Mouse (Mus musculus): ENCODE results near the gene Prrxl1.
A peak's percentile ranks its signal among the peaks of the same experiment; 100 is the strongest.

Gene Prrxl1

GRCm38 (mm10) chr14:32628584-32628983 lies 29.4 kb downstream of the Prrxl1 start:
- peak; percentile 36 for DNase-seq

- DNase-seq, result no peak
Observed at GRCm38 (mm10) chr14:32632908-32633600, 33.8 kb downstream of the Prrxl1 start.

DNA sequence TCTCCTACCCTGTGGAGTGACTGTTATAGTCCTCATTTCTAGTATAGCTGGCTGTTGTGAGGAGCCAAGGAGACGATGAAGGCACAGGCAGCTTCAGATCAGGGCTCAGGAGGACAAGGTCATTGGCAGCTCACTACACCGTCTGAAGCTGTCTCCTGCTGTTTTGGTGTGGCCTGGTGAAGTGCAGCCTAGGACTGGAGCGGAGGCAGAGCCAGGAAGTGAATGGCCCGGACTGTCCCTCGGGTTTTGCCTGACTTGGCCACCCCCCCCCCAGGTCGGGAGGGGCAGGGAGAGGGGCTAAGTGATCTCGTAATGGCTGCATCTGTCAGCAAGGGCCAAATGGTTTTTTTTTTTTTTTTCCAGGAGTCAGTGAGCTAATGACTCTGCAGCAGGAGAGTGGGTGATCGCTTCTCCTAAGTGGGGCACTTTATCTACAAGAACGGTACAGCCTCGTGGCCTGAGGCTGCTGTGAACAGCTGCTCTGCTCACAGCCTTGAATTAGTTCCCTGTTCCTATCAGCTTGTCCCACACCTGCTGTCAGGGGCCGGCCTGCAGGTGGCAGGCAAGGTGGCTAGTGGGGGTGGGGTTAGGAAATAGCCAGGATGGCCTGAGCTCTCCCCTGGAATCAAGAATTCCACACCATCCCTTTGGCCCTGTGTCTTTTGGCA lies 34.9 kb downstream of the Prrxl1 start:
- DNase-seq, result peak; percentile 33

GRCm38 (mm10) chr14:32638485-32638884 lies 39.3 kb downstream of the Prrxl1 start:
- DNase-seq, result no peak

DNA sequence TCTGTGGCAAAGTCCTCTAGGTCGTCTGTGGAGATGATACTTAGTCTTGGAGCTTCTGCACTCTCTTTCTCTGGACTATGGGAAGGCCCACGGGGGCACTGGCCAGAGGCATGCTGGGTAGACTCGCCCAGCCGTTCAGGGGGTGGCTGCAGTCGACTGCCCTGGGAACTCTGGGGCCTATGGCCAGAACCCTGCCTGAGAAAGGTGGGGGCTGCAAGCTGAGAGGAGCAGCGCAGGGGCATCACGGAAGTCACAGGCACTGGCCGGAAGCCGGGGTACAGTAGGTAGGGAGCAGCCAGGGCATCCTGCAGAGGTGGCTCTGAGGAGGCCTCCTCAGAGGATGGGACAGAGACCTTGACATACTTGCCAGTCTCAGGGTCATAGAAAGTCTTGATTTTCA lies 60.6 kb downstream of the Prrxl1 start:
- no peak for DNase-seq

- no peak for DNase-seq
Observed at GRCm38 (mm10) chr14:32663099-32663498, 63.9 kb downstream of the Prrxl1 start.

GRCm38 (mm10) chr14:32673178-32673577 lies 74.0 kb downstream of the Prrxl1 start:
- DNase-seq, result no peak

GRCm38 (mm10) chr14:32678565-32678964 lies 79.4 kb downstream of the Prrxl1 start:
- DNase-seq, result no peak

GRCm38 (mm10) chr14:32681603-32682002 lies 82.4 kb downstream of the Prrxl1 start:
- DNase-seq, result no peak

GRCm38 (mm10) chr14:32682536-32682935 lies 83.3 kb downstream of the Prrxl1 start:
- no peak for DNase-seq

- peak; percentile 43 for DNase-seq
Observed at GRCm38 (mm10) chr14:32683251-32683838, 84.1 kb downstream of the Prrxl1 start.

DNA sequence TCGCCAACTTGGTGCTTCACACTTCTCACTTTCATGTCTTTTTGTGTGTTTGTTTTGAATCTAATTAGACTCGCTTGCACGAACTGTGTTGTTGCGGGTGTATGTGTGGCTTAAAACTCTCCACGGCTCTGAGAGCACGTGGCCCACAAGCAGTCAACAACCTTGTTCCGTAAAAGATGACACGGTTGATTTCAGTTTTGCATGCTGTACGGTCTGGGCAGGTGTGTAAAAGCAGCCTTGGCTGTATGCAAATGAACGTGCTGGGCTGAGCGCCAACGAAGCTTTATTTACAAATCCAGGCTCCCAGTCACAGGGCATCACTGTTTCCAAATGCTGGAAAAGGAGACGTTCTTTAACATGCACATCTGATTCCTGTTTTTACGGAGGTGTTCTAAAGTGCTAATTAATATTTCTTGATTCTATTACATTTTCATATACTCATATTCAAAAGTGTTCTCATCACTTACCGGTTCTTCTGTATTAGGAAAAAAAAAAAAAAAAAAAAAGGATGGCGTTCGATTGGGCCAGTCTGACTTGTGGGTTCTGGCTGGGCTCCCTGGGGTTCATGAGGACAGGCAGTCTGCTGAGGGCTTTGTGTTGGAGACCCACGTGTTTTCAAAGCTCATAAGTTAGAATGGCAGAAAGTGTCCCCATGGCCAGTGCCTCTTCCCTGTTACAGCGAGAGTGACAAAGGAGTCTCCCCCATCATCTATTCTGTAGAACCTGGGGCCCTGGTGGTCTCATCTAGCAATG lies 85.0 kb downstream of the Prrxl1 start:
- DNase-seq, result no peak

DNA sequence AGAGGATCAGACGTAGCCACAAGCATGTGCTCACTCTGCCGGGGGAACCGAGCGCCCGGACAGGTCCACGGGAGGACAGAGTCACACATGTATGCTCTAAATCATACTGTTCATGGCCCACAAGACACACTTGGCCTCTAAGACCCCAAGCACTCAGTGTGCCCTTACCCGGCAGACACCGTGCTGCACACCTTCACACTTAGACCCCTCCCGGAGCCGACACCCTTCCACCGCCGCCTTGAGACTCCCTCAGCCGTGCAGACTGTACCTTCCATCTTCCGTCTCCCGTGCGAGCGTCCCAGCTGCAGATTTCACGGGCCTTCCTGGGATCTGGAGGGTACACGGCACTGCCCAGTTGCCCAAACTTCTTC lies 85.5 kb downstream of the Prrxl1 start:
- no peak for DNase-seq

DNA sequence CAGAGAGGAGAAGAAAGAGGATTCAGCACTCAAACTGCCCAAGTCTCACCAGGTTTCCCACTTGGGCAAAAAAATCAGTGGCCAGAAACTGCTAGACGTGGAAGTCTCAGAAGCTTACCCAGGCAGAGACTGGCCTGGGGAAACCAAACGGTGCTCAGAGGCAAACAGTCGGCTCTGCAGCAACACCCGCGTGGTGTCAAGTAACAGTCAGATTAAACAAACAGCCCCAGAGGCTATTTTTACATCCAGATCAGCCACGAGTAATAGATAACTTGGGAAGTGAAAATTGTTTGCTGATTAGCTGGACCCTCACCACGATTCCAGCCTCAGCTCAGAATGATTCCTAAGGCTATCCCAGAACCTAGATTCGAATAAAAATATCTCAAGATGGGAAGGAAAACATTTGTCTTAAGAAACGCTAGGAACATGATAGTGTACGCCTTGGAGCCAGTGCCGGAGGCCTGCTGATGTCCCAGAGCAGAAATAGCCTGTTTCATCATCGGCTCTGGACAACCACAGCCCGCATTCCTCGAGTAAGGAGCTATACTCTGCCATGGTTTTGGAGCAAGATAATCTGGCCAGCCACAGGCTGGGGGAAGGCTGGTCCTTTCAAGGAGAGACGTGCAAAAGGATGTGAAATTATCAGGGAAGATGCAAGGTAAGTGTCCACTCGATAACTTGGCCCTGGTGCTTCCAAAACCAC lies 86.1 kb downstream of the Prrxl1 start, which contains the start of gene 3425401B19Rik:
Gene 3425401B19Rik (minus strand): TSS at position 170 of the 703 bp plus-strand sequence.
- DNase-seq, result no peak

- no peak for DNase-seq
Observed at GRCm38 (mm10) chr14:32695906-32696305, 96.7 kb downstream of the Prrxl1 start.

- no peak for DNase-seq
Observed at GRCm38 (mm10) chr14:32696344-32696743, 97.1 kb downstream of the Prrxl1 start.

DNA sequence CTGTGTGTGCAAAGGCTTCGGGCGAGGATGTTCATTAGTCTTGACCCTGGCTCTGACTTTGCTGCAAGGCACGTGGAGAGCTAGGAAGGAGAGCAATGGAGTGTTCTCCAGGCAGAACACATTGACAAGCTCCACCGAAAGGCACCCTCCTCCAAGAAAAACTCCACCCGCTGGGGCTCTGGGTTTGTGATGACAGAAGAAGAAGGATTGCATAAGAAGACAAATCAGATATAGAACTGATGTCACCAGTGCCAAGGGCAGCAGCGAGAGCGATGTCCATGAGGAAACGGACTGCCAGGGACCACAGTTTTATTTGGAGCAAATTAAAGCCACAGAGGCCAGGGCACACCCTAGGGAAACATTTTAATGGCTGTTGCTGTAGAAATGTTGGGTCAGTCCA lies 98.6 kb downstream of the Prrxl1 start:
- DNase-seq, result no peak

- no peak for DNase-seq
Observed at GRCm38 (mm10) chr14:32698556-32698955, 99.3 kb downstream of the Prrxl1 start.

All from embryo, embryonic 11 days (tissue).